15 mouse cellular contexts compared by ENCODE assay signal in the genomic region with DNA sequence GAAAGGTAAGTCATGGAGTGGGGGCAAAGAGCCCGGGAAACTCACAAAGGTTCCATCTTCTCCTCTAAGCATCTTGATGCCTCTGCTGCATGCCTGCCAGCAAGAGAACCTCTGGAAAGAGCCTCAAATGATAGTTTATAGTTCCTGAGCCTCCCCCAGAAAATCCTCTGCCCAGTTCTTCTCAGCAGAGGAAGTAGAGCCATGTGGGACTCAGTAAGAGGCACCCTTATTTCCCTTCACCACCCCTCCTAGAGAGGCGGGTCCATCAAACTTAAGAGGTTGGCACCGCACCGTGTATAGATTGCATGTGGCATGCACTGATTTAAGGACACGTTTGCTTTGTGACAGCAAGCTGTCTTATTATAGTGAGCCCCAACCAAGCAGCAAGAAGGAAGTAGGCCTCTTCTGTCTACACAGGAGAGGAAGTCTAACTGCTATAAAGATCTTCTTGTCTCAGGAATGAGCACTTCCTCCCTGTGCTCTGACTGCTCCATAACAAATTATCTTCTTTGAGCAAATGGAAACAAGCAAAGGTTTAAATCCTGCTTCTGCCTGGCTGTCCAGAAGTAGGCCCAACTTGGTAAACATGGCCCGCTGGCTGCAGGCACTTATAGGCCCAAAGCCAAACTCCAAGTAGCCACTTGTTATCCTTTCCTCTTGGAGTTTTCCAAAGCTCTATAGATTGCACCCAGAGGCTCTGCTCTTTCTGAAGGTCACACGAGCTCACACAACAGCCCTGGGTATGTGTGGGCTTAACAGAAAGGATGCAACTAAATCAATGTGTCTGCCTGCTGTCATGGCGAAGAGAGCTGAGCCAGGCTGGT.
A peak's percentile ranks its signal among the peaks of the same experiment; 100 is the strongest.
DNase-seq lines count a peak whose midpoint lies in the region; ATAC-seq lines count a peak whose summit lies in the region.
"Had no signal": no experiment of that assay in that cellular context is flagged by ENCODE, and none has a peak within 500 bp of the region (broad histone marks: within the 10 kb centered on the region; RNA-seq: fewer than 3 reads in every experiment).

No protein-coding gene starts in this region.

- DNase-seq in forebrain, embryonic 10.5 days (ENCODE audit: extremely low spot score, low spot score) = no peak
- no peak for DNase-seq in limb, embryonic 10.5 days (ENCODE audit: low spot score)
- DNase-seq in lung, postnatal 4 days = peak; percentile 47 to 48
- DNase-seq in cerebellum, postnatal 4 days (ENCODE audit: low spot score in 2 of 2) = no peak
- DNase-seq in left cerebral cortex, postnatal 10 days (ENCODE audit: extremely low spot score in 1 of 2, low spot score in 2 of 2) = no peak
- DNase-seq: adrenal gland, postnatal 14 days; cerebellum, adult 18-20 months; forebrain, postnatal 0 days; liver; spleen, adult 18-20 months had no signal

- intact Hi-C loops in left cerebral cortex, postnatal 10 days (cut with DNase I) = no loop called here

- no peaks in the 10 kb centered on the region for H3K36me3 ChIP-seq in forebrain, embryonic 10.5 days (replicated peaks)
- H3K36me3 ChIP-seq in forebrain, embryonic 13.5 days (ENCODE audit: poor library complexity, severe bottlenecking) = no peaks in the 10 kb centered on the region
- H3K36me3 ChIP-seq in kidney, embryonic 15.5 days = no peaks in the 10 kb centered on the region
- no peaks in the 10 kb centered on the region for H3K36me3 ChIP-seq in kidney, embryonic 14.5 days (ENCODE audit: control insufficient read depth, insufficient read depth, low read length)
- no peaks in the 10 kb centered on the region for H3K36me3 ChIP-seq in limb, embryonic 10.5 days
- H3K36me3 ChIP-seq: midbrain, embryonic 10.5 days had no signal

- WGBS in forebrain, embryonic 10.5 days = 86% methylated on average over 8 of the region's 8 CpGs
- 88% methylated on average over 8 of the region's 8 CpGs for WGBS in forebrain, embryonic 13.5 days
- WGBS in kidney, embryonic 15.5 days = 64% methylated on average over 8 of the region's 8 CpGs
- WGBS in kidney, embryonic 14.5 days = 69% methylated on average over 8 of the region's 8 CpGs
- 74% methylated on average over 8 of the region's 8 CpGs for WGBS in limb, embryonic 10.5 days

- H3K4me2 ChIP-seq in forebrain, embryonic 13.5 days = no peak overlapping the region
- H3K4me2 ChIP-seq in kidney, embryonic 15.5 days = no peak overlapping the region
- H3K4me2 ChIP-seq in kidney, embryonic 14.5 days (replicated peaks; ENCODE audit: low read depth, low read length) = no peak overlapping the region

- peak overlapping the region; percentile 53; the same call in 1 of the 2 replicates for H3K27ac ChIP-seq in forebrain, embryonic 10.5 days
- H3K27ac ChIP-seq in forebrain, embryonic 13.5 days = no peak overlapping the region
- peak overlapping the region; percentile 16; the same call in 1 of the 2 replicates for H3K27ac ChIP-seq in kidney, embryonic 15.5 days
- H3K27ac ChIP-seq in kidney, embryonic 14.5 days (ENCODE audit: low read depth, low read length) = no peak overlapping the region
- H3K27ac ChIP-seq in limb, embryonic 10.5 days = peak overlapping the region; percentile 72
- H3K27ac ChIP-seq: midbrain, embryonic 10.5 days had no signal

- H3K9ac ChIP-seq in forebrain, embryonic 13.5 days = no peak overlapping the region
- H3K9ac ChIP-seq in kidney, embryonic 15.5 days = no peak overlapping the region
- H3K9ac ChIP-seq in kidney, embryonic 14.5 days (ENCODE audit: low read depth, low read length) = no peak overlapping the region
- H3K9ac ChIP-seq: forebrain, postnatal 0 days had no signal

- H3K4me1 ChIP-seq in forebrain, embryonic 10.5 days = no peaks in the 10 kb centered on the region
- no peaks in the 10 kb centered on the region for H3K4me1 ChIP-seq in forebrain, embryonic 13.5 days
- H3K4me1 ChIP-seq in kidney, embryonic 15.5 days = peaks cover 9% of the 10 kb centered on the region
- H3K4me1 ChIP-seq in kidney, embryonic 14.5 days (ENCODE audit: control insufficient read depth, insufficient read depth, low read length) = 0 out of 2 replicates have a peak, but pooled peaks cover 7% of the 10 kb centered on the region
- H3K4me1 ChIP-seq in limb, embryonic 10.5 days = peaks cover 43% of the 10 kb centered on the region
- H3K4me1 ChIP-seq: midbrain, embryonic 10.5 days had no signal

- ATAC-seq in forebrain, embryonic 13.5 days = no peak
- no peak for ATAC-seq in kidney, embryonic 15.5 days (replicated peaks; ENCODE audit: low FRiP score)
- ATAC-seq in kidney, embryonic 14.5 days (ENCODE audit: low FRiP score, low TSS enrichment) = no peak
- ATAC-seq: forebrain, postnatal 0 days; hindbrain, embryonic 16.5 days had no signal

- no peak overlapping the region for H3K4me3 ChIP-seq in forebrain, embryonic 10.5 days
- no peak overlapping the region for H3K4me3 ChIP-seq in forebrain, embryonic 13.5 days
- no peak overlapping the region for H3K4me3 ChIP-seq in kidney, embryonic 15.5 days (replicated peaks)
- no peak overlapping the region for H3K4me3 ChIP-seq in kidney, embryonic 14.5 days (ENCODE audit: low read length)
- H3K4me3 ChIP-seq in limb, embryonic 10.5 days = no peak overlapping the region
- H3K4me3 ChIP-seq: midbrain, embryonic 10.5 days had no signal

- H3K9me3 ChIP-seq in forebrain, embryonic 10.5 days = no peaks in the 10 kb centered on the region
- no peaks in the 10 kb centered on the region for H3K9me3 ChIP-seq in forebrain, embryonic 13.5 days (replicated peaks)
- H3K9me3 ChIP-seq in kidney, embryonic 15.5 days (replicated peaks) = no peaks in the 10 kb centered on the region
- H3K9me3 ChIP-seq in kidney, embryonic 14.5 days (ENCODE audit: control insufficient read depth, low read length) = no peaks in the 10 kb centered on the region
- H3K9me3 ChIP-seq in limb, embryonic 10.5 days (replicated peaks) = no peaks in the 10 kb centered on the region
- H3K9me3 ChIP-seq: midbrain, embryonic 10.5 days had no signal

- H3K27me3 ChIP-seq in forebrain, embryonic 10.5 days (ENCODE audit: poor library complexity, severe bottlenecking) = no peaks in the 10 kb centered on the region
- no peaks in the 10 kb centered on the region for H3K27me3 ChIP-seq in forebrain, embryonic 13.5 days
- H3K27me3 ChIP-seq in kidney, embryonic 15.5 days = no peaks in the 10 kb centered on the region
- H3K27me3 ChIP-seq in kidney, embryonic 14.5 days (ENCODE audit: control insufficient read depth, insufficient read depth, low read length) = no peaks in the 10 kb centered on the region
- H3K27me3 ChIP-seq in limb, embryonic 10.5 days (ENCODE audit: low read depth, poor library complexity, severe bottlenecking) = peaks cover 55% of the 10 kb centered on the region

Comparison
In these comparisons a context has a peak if more than half of its experiments do, and no peak if none do; other contexts are left out.
1. H3K27ac ChIP-seq: peak in forebrain, embryonic 10.5 days (single experiment), kidney, embryonic 15.5 days (single experiment) and limb, embryonic 10.5 days (single experiment); none in forebrain, embryonic 13.5 days (single experiment) and kidney, embryonic 14.5 days (single experiment).
2. DNase-seq: peak in lung, postnatal 4 days (2 of 2); none in forebrain, embryonic 10.5 days (single experiment), limb, embryonic 10.5 days (single experiment), cerebellum, postnatal 4 days (0 of 2) and left cerebral cortex, postnatal 10 days (0 of 2).